Mouse (Mus musculus) megakaryocyte, adult 5-6 weeks (primary cell): ENCODE results near the gene Zfp770. TPM values are rescaled to one million over a fixed set of nuclear protein-coding genes. Genes with fewer than 3 reads are reported as not detected.

Source experiments
- ATAC-seq: 2 replicates; pipeline ENCODE4 v1.8.0; 2016; ENCODE audit warnings: mild to moderate bottlenecking, inconsistent platforms; ENCODE audit not compliant: poor library complexity, severe bottlenecking
- total RNA-seq, 2 experiments: library from RNA; stranded (forward) in 1 of 2; stranded (reverse) in 1 of 2; fragments of 153-499, 151-499 nt in 1 of 2; fragments of 221-1000, 200-1000 nt in 1 of 2; gene quantifications; 2 replicates each; pipeline versions ENCODE4 v1.2.3 to v1.2.4; 2015 to 2017

Zfp770 gene
- total RNA-seq, 2 experiments from 2014 or later = 3.6 to 6.8 TPM

DNA sequence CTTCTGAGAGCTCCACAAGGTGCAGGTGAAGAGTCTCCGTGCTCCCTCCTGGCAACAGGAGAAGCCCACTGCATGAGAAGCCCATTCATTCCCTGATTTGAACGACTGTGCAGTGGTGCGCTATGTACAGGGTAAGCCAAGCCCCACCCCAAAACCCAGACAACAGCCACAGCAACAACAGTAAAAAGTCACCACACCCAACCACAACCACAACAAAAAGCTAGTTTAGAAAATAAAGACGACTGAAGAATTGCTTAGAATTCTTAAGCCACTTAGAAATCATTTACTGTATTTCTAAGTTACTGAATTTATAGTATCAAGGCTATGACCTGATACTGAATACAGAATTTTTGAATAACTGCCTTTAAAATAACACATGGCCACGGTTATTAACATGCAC is 56.4 kb downstream of the Zfp770 start:
- peak; percentile 64 for ATAC-seq

DNA sequence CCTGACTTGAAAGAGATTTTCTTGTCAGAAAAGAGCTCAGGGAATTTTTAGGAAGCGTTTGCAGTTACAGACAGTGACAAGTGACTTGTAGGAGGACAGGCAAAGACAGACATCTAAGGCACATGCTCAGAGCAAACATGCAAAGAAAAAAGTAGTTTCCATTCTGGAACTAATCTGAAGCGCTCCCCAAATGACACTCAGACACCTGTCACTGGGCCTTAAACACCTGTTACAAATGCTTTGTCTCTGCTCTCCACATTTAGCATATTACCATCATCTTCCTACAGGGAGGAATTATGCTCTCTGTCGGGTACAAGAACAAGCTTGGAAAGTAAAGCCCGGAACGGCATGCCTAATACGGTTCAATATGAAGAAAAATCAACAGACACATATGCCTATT is 57.4 kb downstream of the Zfp770 start:
- ATAC-seq = no peak

Other genes with a start within 250 kb of the Zfp770 start
- gene Gjd2, start 187.8 kb downstream of the Zfp770 start, total RNA-seq (2015) = not detected in 2 replicates
- not detected in 2 replicates for gene Gjd2, start 187.8 kb downstream of the Zfp770 start, total RNA-seq (2017)
- not detected in 2 replicates for gene Actc1, start 147.9 kb downstream of the Zfp770 start, total RNA-seq (2015)
- gene Actc1, start 147.9 kb downstream of the Zfp770 start, total RNA-seq (2017) = not detected in 2 replicates
- 35.9 and 38.2 TPM in 2 replicates for gene Aqr, start 14.4 kb downstream of the Zfp770 start, total RNA-seq (2015)
- gene Aqr, start 14.4 kb downstream of the Zfp770 start, total RNA-seq (2017) = 29.1 and 34.1 TPM in 2 replicates